Mouse (Mus musculus) heart, embryonic 16.5 days (tissue): ENCODE measurements at regions not wholly inside any gene's neighbourhood (a gene's known extent, or its start where the extent isn't known, plus 50 kb on each side); places are given as distances from the start of the nearest gene placed in this dataset.

Experiments
- ATAC-seq: fragments of 200-750 bp; cut with Nextera tagmentation; replicated peaks from 2 replicates; pipeline ENCODE4 v1.8.0; 2017; ENCODE audit warnings: moderate number of reproducible peaks; ENCODE audit not compliant: insufficient read depth, low FRiP score; ENCODE audit errors: extremely low read depth
- H3K27ac ChIP-seq: fragments of 300-500 bp; sonication (generic); 2 replicates; pipeline ENCODE4 v1.5.1; 2014; ENCODE audit warnings: mild to moderate bottlenecking, low read length, control low read depth, moderate library complexity
- H3K27me3 ChIP-seq: fragments of 300-500 bp; sonication (generic); 2 replicates; pipeline ENCODE4 v1.6.1; 2014; ENCODE audit warnings: low read length, mixed read lengths; ENCODE audit not compliant: control insufficient read depth, insufficient read depth
- H3K36me3 ChIP-seq: fragments of 300-500 bp; sonication (generic); 2 replicates; pipeline ENCODE4 v1.6.1; 2014; ENCODE audit not compliant: control insufficient read depth, insufficient read depth
- H3K4me1 ChIP-seq: fragments of 300-500 bp; sonication (generic); 2 replicates; pipeline ENCODE4 v1.6.1; 2014; ENCODE audit warnings: low read length, mixed read lengths; ENCODE audit not compliant: control insufficient read depth, insufficient read depth
- H3K4me2 ChIP-seq: fragments of 300-500 bp; sonication (generic); 2 replicates; pipeline ENCODE4 v1.6.1; 2014; ENCODE audit warnings: low read depth, mild to moderate bottlenecking, control low read depth, low read length
- H3K4me3 ChIP-seq: fragments of 300-500 bp; sonication (generic); 2 replicates; pipeline ENCODE4 v1.5.1; 2014; ENCODE audit warnings: mild to moderate bottlenecking, control low read depth, low read length
- H3K9ac ChIP-seq: fragments of 300-500 bp; sonication (generic); 2 replicates; pipeline ENCODE4 v1.6.1; 2014; ENCODE audit warnings: low read length, control low read depth
- H3K9me3 ChIP-seq: fragments of 300-500 bp; sonication (generic); replicated peaks from 2 replicates; pipeline ENCODE4 v1.6.1; 2016; ENCODE audit warnings: low read length; ENCODE audit not compliant: control insufficient read depth
- WGBS: fragments of 180-500 bp; shearing (Covaris S2); extraction: QIAGEN DNeasy Blood & Tissue Kit; methylation state at CpG from one replicate; pipeline ENCODE4 v1.1.7; 2014; 5-methylcytosine and 5-hydroxymethylcytosine counted together

DNA sequence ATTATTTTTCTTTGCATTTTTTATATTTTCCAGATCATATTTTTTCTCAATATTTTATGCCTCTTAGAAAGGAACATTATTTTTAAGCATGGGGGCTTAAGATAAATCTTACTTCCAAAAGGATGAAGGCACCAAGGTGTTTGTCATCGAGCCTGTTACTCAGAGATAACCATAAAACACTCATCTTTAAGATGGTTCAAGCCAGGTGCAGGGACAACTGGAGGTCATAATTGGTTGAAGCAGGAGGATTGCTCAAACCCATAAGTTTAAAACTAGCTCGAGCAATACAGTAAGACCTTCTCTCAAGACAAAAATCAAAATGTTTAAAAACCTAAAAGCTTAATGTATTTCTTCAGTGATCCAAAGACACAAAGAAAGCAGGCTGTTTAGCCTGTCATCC, 92.6 kb upstream of the Rreb1 start:
- H3K27ac ChIP-seq = no peak overlapping the region
- ATAC-seq = no peak
- 75% methylated on average over 2 of the region's 2 CpGs for WGBS

DNA sequence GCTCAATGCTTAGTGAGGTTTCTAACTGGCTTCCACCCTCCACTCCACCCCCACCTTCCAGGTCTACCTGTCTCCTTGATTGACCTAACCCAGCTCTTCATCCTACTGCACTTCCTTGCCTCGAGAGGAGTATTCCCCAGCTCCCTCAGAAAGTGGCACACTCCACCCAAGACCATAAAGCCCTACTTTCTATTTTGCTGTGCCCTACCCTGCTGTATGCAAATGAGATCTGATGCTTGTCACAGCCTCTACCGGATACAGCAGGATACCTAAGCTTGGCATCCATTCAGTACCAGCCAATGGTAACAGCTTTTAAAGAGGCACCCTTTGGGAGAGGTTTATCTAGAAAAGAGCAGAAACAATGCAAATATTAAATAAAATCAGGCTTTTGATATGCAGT, 92.1 kb upstream of the Rreb1 start:
- ATAC-seq = no peak
- no peaks in the 10 kb centered on the region for H3K4me1 ChIP-seq
- H3K4me2 ChIP-seq = no peak overlapping the region
- no peaks in the 10 kb centered on the region for H3K9me3 ChIP-seq
- H3K27me3 ChIP-seq = no peaks in the 10 kb centered on the region
- H3K9ac ChIP-seq = no peak overlapping the region
- WGBS = 59% methylated on average over 2 of the region's 2 CpGs
- H3K36me3 ChIP-seq = no peaks in the 10 kb centered on the region
- no peak overlapping the region for H3K4me3 ChIP-seq
- H3K27ac ChIP-seq = no peak overlapping the region

More for the DNA sequence above, 92.6 kb upstream of the Rreb1 start:
- no peak overlapping the region for H3K4me3 ChIP-seq
- no peaks in the 10 kb centered on the region for H3K4me1 ChIP-seq
- no peaks in the 10 kb centered on the region for H3K27me3 ChIP-seq
- no peaks in the 10 kb centered on the region for H3K36me3 ChIP-seq
- no peak overlapping the region for H3K4me2 ChIP-seq
- H3K9me3 ChIP-seq = no peaks in the 10 kb centered on the region
- no peak overlapping the region for H3K9ac ChIP-seq

DNA sequence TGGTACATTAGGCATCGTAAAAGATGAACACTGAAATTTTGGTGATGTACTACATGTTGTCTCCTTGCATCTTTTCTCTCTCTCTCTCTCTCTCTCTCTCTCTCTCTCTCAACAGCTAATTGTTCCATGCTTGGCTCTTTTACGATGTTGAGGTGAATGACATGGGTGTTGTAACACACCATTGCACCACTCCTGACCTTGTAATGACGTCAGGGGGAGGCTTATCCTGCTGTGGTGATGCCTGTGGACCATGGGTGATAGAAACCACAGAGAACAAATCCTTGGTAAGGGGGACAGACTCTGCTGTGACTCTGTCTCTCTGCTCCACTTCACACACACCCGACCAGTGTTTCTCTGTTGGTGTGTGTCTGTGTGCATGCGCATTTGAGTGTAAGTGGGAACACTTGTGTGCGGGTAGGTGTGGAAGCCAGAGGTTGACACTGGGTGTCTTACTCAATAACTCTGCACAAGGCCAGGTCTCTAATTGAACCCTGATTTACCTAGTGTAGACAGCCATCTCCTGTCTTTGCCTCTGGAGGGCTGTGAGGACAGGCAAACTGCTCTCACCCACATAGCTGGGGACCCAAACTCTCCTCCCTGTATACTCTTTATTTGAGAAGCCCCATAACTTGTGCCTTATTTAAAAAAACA, 88.9 kb upstream of the Rreb1 start:
- 89% methylated on average over 6 of the region's 6 CpGs for WGBS
- H3K27ac ChIP-seq = no peak overlapping the region
- H3K9me3 ChIP-seq = no peaks in the 10 kb centered on the region
- H3K36me3 ChIP-seq = no peaks in the 10 kb centered on the region
- no peak overlapping the region for H3K9ac ChIP-seq
- ATAC-seq = no peak
- no peak overlapping the region for H3K4me2 ChIP-seq
- H3K4me3 ChIP-seq = no peak overlapping the region
- no peaks in the 10 kb centered on the region for H3K4me1 ChIP-seq
- no peaks in the 10 kb centered on the region for H3K27me3 ChIP-seq

DNA sequence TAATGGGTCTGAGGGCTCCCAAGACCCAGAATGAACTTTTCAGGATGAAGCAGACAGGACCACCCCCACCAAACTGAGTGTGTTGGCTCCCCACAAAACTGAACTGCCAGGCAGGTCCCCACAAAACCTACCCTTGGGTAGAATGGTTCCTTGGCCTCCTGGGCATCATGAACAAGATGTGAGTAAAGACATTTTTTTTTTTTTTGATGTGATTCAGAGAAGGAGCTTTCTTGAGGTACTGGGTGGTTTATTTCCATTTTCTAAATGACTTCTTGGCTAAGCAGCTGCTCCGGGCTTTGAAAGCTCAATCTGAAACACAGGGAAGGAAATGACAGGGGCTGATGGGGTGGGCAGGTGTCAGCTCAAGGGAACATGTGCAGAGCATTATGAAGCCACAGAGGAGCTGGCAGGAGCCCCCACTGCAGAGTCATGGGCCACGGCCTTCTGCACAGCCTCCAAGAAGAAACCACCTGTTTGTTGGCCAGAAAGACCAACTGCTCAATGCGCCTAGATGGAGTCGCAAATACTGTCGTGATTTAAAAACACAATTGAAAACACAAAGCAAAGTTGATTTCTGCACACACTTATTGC, 86.2 kb upstream of the Rreb1 start:
- WGBS = 77% methylated on average over 5 of the region's 5 CpGs
- no peaks in the 10 kb centered on the region for H3K27me3 ChIP-seq
- H3K36me3 ChIP-seq = no peaks in the 10 kb centered on the region
- H3K4me1 ChIP-seq = no peaks in the 10 kb centered on the region
- ATAC-seq = no peak
- no peaks in the 10 kb centered on the region for H3K9me3 ChIP-seq
- no peak overlapping the region for H3K4me3 ChIP-seq
- H3K27ac ChIP-seq = no peak overlapping the region
- H3K4me2 ChIP-seq = no peak overlapping the region
- H3K9ac ChIP-seq = no peak overlapping the region

DNA sequence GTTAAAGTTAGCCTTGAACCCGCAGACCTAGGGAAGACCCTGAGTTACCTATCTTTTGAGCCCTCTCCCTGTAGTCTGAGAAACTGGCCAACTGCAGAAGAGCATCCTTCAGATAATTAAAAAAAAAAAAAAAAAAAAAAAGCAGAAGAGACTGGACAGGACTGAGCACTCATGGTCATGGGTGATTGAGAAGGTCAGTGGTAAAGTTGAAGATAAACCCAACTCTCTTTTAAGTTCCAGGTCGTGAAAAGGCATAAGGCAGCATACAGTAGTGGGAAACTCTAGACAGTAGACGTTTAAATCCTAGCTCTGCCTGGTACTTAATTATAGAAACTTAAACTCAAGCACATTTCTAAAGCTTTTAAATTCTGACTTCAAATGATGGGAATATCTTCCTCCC, 84.6 kb upstream of the Rreb1 start:
- H3K4me3 ChIP-seq = no peak overlapping the region
- 76% methylated on average over 3 of the region's 3 CpGs for WGBS
- no peak overlapping the region for H3K9ac ChIP-seq
- no peaks in the 10 kb centered on the region for H3K36me3 ChIP-seq
- ATAC-seq = no peak
- H3K27me3 ChIP-seq = no peaks in the 10 kb centered on the region
- H3K27ac ChIP-seq = no peak overlapping the region
- no peaks in the 10 kb centered on the region for H3K9me3 ChIP-seq
- H3K4me2 ChIP-seq = no peak overlapping the region
- H3K4me1 ChIP-seq = no peaks in the 10 kb centered on the region

DNA sequence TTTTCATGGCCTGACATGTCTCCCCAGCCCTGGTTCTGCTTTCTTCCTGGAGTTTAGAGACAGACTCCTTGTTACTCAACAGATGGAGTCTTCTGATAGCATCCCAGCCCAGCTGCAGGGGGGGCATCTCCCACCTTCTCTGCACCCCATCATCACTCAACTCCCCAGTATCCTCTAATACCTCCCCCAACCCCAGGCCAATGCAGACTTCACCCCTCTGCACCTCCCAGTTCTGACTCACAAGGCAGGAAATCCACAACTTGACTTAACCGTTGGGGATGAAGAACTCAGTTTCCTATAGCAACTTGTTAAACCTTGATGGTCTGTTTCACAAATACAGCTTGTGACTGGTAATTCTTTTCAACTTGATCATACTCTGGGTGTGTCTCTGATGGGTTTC, 73.7 kb upstream of the Rreb1 start:
- Histone ChIP-seq H3K27ac (no peak overlapping the region), H3K4me3 (no peak overlapping the region), H3K4me1 (no peaks in the 10 kb centered on the region), H3K9me3 (no peaks in the 10 kb centered on the region), H3K9ac (no peak overlapping the region), H3K27me3 (no peaks in the 10 kb centered on the region), H3K36me3 (no peaks in the 10 kb centered on the region), H3K4me2 (no peak overlapping the region)
- no peak for ATAC-seq
- 50% methylated on average over 1 of the region's 1 CpGs for WGBS

DNA sequence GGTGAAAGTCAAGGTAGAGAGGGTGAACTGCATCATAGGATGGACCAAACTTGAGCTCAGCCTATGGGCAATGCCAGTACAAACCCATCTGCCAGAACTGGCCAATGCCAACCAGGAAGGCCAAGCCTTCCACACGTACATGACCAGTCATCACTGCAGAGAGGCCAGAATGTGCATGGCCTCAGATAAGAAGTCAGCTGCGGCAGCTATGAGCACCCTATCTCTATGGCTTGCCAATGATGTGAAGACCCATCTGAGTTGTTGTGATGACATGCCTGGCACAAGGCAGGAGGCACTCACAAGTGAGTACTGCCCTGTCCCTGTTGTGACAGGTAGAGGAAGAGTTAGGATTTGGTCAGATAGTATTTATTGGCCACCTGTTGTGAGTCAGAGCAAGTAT, 72.7 kb upstream of the Rreb1 start:
- no peak overlapping the region for H3K9ac ChIP-seq
- WGBS = 38% methylated on average over 2 of the region's 2 CpGs
- H3K4me1 ChIP-seq = no peaks in the 10 kb centered on the region
- no peak for ATAC-seq
- no peaks in the 10 kb centered on the region for H3K27me3 ChIP-seq
- H3K36me3 ChIP-seq = no peaks in the 10 kb centered on the region
- H3K27ac ChIP-seq = no peak overlapping the region
- no peak overlapping the region for H3K4me3 ChIP-seq
- H3K4me2 ChIP-seq = no peak overlapping the region
- no peaks in the 10 kb centered on the region for H3K9me3 ChIP-seq

DNA sequence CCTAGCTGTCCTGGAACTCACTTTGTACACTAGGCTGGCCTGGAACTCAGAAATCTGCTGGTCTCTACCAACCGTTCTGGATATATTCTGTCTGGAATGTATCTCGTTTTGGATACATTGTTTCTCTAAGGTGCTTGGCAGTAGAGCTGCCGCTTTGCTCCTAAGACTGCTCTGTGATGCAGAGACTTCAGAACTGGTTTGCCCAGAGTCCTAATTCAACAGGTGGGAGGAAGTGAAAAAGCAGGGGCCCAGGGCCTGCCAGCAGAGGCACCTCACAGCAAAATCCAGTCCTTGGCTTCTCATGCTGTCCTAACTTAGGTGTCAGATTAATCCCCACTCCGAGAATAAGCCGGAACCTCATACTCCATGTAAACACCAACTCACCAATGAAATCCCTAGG, 67.3 kb upstream of the Rreb1 start:
- no peak overlapping the region for H3K4me2 ChIP-seq
- H3K36me3 ChIP-seq = no peaks in the 10 kb centered on the region
- no peak overlapping the region for H3K4me3 ChIP-seq
- H3K27ac ChIP-seq = no peak overlapping the region
- H3K9ac ChIP-seq = no peak overlapping the region
- H3K9me3 ChIP-seq = no peaks in the 10 kb centered on the region
- H3K4me1 ChIP-seq = no peaks in the 10 kb centered on the region
- no peaks in the 10 kb centered on the region for H3K27me3 ChIP-seq
- WGBS = 74% methylated on average over 5 of the region's 5 CpGs
- no peak for ATAC-seq

DNA sequence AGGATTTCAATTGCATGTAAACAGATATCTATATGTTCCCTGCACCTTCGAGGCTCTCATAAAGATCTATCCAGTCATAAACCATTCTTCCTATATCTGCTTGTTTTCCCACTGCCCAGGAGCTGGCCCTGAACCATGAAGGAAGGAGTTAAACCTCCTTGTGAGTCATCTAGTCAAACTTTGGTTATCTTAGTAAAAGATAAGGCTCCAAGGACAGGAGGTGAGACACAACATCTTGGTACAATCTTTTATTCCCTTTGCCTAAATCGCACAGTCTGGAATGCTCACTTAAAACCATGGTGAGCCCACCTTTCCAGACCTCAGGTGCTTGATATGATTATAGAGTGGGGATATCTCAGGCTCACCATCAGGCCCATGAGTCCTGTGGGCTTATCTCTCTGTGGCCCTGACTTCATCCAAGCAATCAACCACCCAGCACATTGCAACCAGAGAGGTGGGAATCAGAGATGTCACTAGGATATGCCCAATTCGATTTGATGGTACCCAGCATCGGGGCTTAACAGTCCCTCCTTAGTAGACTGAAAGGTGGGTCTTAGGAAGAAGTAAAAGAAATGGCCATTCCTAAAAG, 65.2 kb upstream of the Rreb1 start:
- ATAC-seq = no peak
- Histone ChIP-seq H3K4me2 (no peak overlapping the region), H3K36me3 (no peaks in the 10 kb centered on the region), H3K9ac (no peak overlapping the region), H3K27ac (no peak overlapping the region), H3K4me3 (no peak overlapping the region), H3K9me3 (no peaks in the 10 kb centered on the region), H3K27me3 (no peaks in the 10 kb centered on the region), H3K4me1 (no peaks in the 10 kb centered on the region)
- WGBS = 65% methylated on average over 4 of the region's 4 CpGs
